Mouse (Mus musculus) liver, embryonic 12.5 days (tissue): Measurements from ENCODE around the gene Hid1. TPM values are rescaled to one million over a fixed set of nuclear protein-coding genes. Genes with fewer than 3 reads are reported as not detected.

Source experiments
- ATAC-seq: fragments of 200-750 bp; cut with Nextera tagmentation; 2 replicates; pipeline ENCODE4 v1.8.0; 2017; ENCODE audit warnings: moderate number of reproducible peaks, mild to moderate bottlenecking, moderate library complexity
- H3K27ac ChIP-seq: fragments of 300-500 bp; sonication (generic); 2 replicates; pipeline ENCODE4 v1.5.1; 2016; ENCODE audit warnings: mild to moderate bottlenecking
- H3K27me3 ChIP-seq: fragments of 300-500 bp; sonication (generic); replicated peaks from 2 replicates; pipeline ENCODE4 v1.6.1; 2016; ENCODE audit warnings: mild to moderate bottlenecking, moderate library complexity
- H3K36me3 ChIP-seq: fragments of 300-500 bp; sonication (generic); 2 replicates; pipeline ENCODE4 v1.6.1; 2016; ENCODE audit warnings: mild to moderate bottlenecking, moderate library complexity
- H3K4me1 ChIP-seq: fragments of 300-500 bp; sonication (generic); 2 replicates; pipeline ENCODE4 v1.6.1; 2016
- H3K4me2 ChIP-seq: fragments of 300-500 bp; sonication (generic); 2 replicates; pipeline ENCODE4 v1.6.1; 2016; ENCODE audit warnings: mild to moderate bottlenecking, moderate library complexity
- H3K4me3 ChIP-seq: fragments of 300-500 bp; sonication (generic); 2 replicates; pipeline ENCODE4 v1.5.1; 2016; ENCODE audit warnings: mild to moderate bottlenecking, moderate library complexity
- H3K9ac ChIP-seq: fragments of 300-500 bp; sonication (generic); 2 replicates; pipeline ENCODE4 v1.6.1; 2016; ENCODE audit warnings: mild to moderate bottlenecking, moderate library complexity
- H3K9me3 ChIP-seq: fragments of 300-500 bp; sonication (generic); replicated peaks from 2 replicates; pipeline ENCODE4 v1.6.1; 2016; ENCODE audit warnings: mild to moderate bottlenecking, moderate library complexity
- WGBS: fragments of 180-500 bp; shearing (Covaris S2); methylation state at CpG from one replicate; pipeline ENCODE4 v1.1.7; 2016; ENCODE audit not compliant: insufficient replicate concordance; 5-methylcytosine and 5-hydroxymethylcytosine counted together
- polyA plus RNA-seq: library from polyadenylated mRNA; unstranded; fragments of >200 nt; fragmentation: Nextera tagmentation; extraction: Ambion mirVana; gene quantifications from 2 replicates; pipeline ENCODE4 v1.2.1, GENCODE M21; 2016

Gene Hid1
- polyA plus RNA-seq, 1 experiment from 2014 or later = 1.8 TPM

- Histone ChIP-seq H3K27ac (no peak overlapping the region), H3K4me3 (no peak overlapping the region), H3K9ac (no peak overlapping the region), H3K36me3 (no peaks in the 10 kb centered on the region), H3K4me2 (no peak overlapping the region), H3K27me3 (peaks cover 95% of the 10 kb centered on the region), H3K4me1 (peaks cover 3% of the 10 kb centered on the region; the same call in 1 of the 2 replicates), H3K9me3 (no peaks in the 10 kb centered on the region)
- no peak for ATAC-seq
- WGBS = 18% methylated on average over 2 of the region's 2 CpGs
Observed at GRCm38 (mm10) chr11:115372737-115373136, 5.2 kb upstream of the Hid1 start.

GRCm38 (mm10) chr11:115372015-115372414 is 4.5 kb upstream of the Hid1 start:
- Histone ChIP-seq H3K4me3 (no peak overlapping the region), H3K9me3 (no peaks in the 10 kb centered on the region), H3K4me2 (no peak overlapping the region), H3K27me3 (peaks cover 98% of the 10 kb centered on the region), H3K4me1 (peaks cover 10% of the 10 kb centered on the region), H3K36me3 (no peaks in the 10 kb centered on the region), H3K27ac (no peak overlapping the region), H3K9ac (no peak overlapping the region)
- no peak for ATAC-seq
- WGBS = 48% methylated on average over 1 of the region's 1 CpGs

- Histone ChIP-seq H3K9me3 (no peaks in the 10 kb centered on the region), H3K27me3 (peaks cover 98% of the 10 kb centered on the region), H3K9ac (no peak overlapping the region), H3K4me3 (no peak overlapping the region), H3K4me2 (no peak overlapping the region), H3K27ac (no peak overlapping the region), H3K36me3 (no peaks in the 10 kb centered on the region), H3K4me1 (peaks cover 14% of the 10 kb centered on the region)
- ATAC-seq = no peak
- WGBS = 60% methylated on average over 8 of the region's 8 CpGs
Observed at GRCm38 (mm10) chr11:115371354-115371753, 3.8 kb upstream of the Hid1 start.

GRCm38 (mm10) chr11:115370368-115370767 is 2.8 kb upstream of the Hid1 start:
- no peak overlapping the region for H3K9ac ChIP-seq
- ATAC-seq = no peak
- H3K27me3 ChIP-seq = peaks cover 98% of the 10 kb centered on the region
- peaks cover 14% of the 10 kb centered on the region for H3K4me1 ChIP-seq
- no peak overlapping the region for H3K4me2 ChIP-seq
- WGBS = 38% methylated on average over 7 of the region's 7 CpGs
- no peaks in the 10 kb centered on the region for H3K9me3 ChIP-seq
- no peak overlapping the region for H3K4me3 ChIP-seq
- H3K36me3 ChIP-seq = no peaks in the 10 kb centered on the region
- H3K27ac ChIP-seq = no peak overlapping the region

GRCm38 (mm10) chr11:115366706-115367394 is 706 bp downstream of the Hid1 start:
- peak overlapping the region; percentile 42 for H3K4me3 ChIP-seq
- WGBS = 8% methylated on average over 28 of the region's 28 CpGs
- peak overlapping the region; percentile 71 for H3K4me2 ChIP-seq
- H3K4me1 ChIP-seq = peaks cover 11% of the 10 kb centered on the region
- no peaks in the 10 kb centered on the region for H3K36me3 ChIP-seq
- H3K9ac ChIP-seq = 0 out of 2 replicates have a peak overlapping the region, but pooled peaks have one; percentile 39
- H3K27me3 ChIP-seq = peaks cover 87% of the 10 kb centered on the region
- no peaks in the 10 kb centered on the region for H3K9me3 ChIP-seq
- ATAC-seq = 0 out of 2 replicates have a peak, but pooled peaks have one; percentile 20
- no peak overlapping the region for H3K27ac ChIP-seq

- ATAC-seq = no peak
- Histone ChIP-seq H3K4me3 (no peak overlapping the region), H3K9me3 (no peaks in the 10 kb centered on the region), H3K27me3 (peaks cover 87% of the 10 kb centered on the region), H3K9ac (no peak overlapping the region), H3K4me2 (no peak overlapping the region), H3K27ac (no peak overlapping the region), H3K4me1 (peaks cover 11% of the 10 kb centered on the region), H3K36me3 (no peaks in the 10 kb centered on the region)
- WGBS = 27% methylated on average over 7 of the region's 7 CpGs
Observed at GRCm38 (mm10) chr11:115366039-115366705, 1.4 kb downstream of the Hid1 start.

- H3K27me3 ChIP-seq = peaks cover 74% of the 10 kb centered on the region
- 81% methylated on average over 3 of the region's 3 CpGs for WGBS
- H3K9ac ChIP-seq = no peak overlapping the region
Observed at GRCm38 (mm10) chr11:115364136-115364535, 3.4 kb downstream of the Hid1 start.

GRCm38 (mm10) chr11:115359726-115360125 is 7.8 kb downstream of the Hid1 start:
- no peak overlapping the region for H3K27ac ChIP-seq
- no peaks in the 10 kb centered on the region for H3K9me3 ChIP-seq
- H3K9ac ChIP-seq = no peak overlapping the region
- H3K4me2 ChIP-seq = no peak overlapping the region
- H3K27me3 ChIP-seq = peaks cover 65% of the 10 kb centered on the region
- 0 out of 2 replicates have a peak, but pooled peaks cover 4% of the 10 kb centered on the region for H3K4me1 ChIP-seq
- ATAC-seq = 0 out of 2 replicates have a peak, but pooled peaks have one; percentile 3
- H3K4me3 ChIP-seq = no peak overlapping the region
- no peaks in the 10 kb centered on the region for H3K36me3 ChIP-seq
- WGBS = 53% methylated on average over 6 of the region's 6 CpGs

More at GRCm38 (mm10) chr11:115364136-115364535, 3.4 kb downstream of the Hid1 start:
- Histone ChIP-seq H3K4me1 (peaks cover 11% of the 10 kb centered on the region), H3K4me2 (no peak overlapping the region), H3K9me3 (no peaks in the 10 kb centered on the region), H3K27ac (no peak overlapping the region), H3K36me3 (no peaks in the 10 kb centered on the region), H3K4me3 (no peak overlapping the region)
- ATAC-seq = no peak

GRCm38 (mm10) chr11:115359293-115359692 is 8.3 kb downstream of the Hid1 start:
- no peak overlapping the region for H3K4me3 ChIP-seq
- no peak overlapping the region for H3K9ac ChIP-seq
- H3K27me3 ChIP-seq = peaks cover 65% of the 10 kb centered on the region
- no peak overlapping the region for H3K4me2 ChIP-seq
- 0 out of 2 replicates have a peak, but pooled peaks have one; percentile 25 for ATAC-seq
- no peaks in the 10 kb centered on the region for H3K9me3 ChIP-seq
- no peak overlapping the region for H3K27ac ChIP-seq
- 48% methylated on average over 3 of the region's 3 CpGs for WGBS
- no peaks in the 10 kb centered on the region for H3K36me3 ChIP-seq
- H3K4me1 ChIP-seq = 0 out of 2 replicates have a peak, but pooled peaks cover 4% of the 10 kb centered on the region

GRCm38 (mm10) chr11:115358468-115358867 is 9.1 kb downstream of the Hid1 start:
- no peak overlapping the region for H3K4me3 ChIP-seq
- H3K4me1 ChIP-seq = 0 out of 2 replicates have a peak, but pooled peaks cover 4% of the 10 kb centered on the region
- H3K36me3 ChIP-seq = no peaks in the 10 kb centered on the region
- 13% methylated on average over 5 of the region's 5 CpGs for WGBS
- H3K27me3 ChIP-seq = peaks cover 59% of the 10 kb centered on the region
- H3K9me3 ChIP-seq = no peaks in the 10 kb centered on the region
- no peak overlapping the region for H3K27ac ChIP-seq
- no peak overlapping the region for H3K4me2 ChIP-seq
- H3K9ac ChIP-seq = no peak overlapping the region
- ATAC-seq = no peak

GRCm38 (mm10) chr11:115354183-115354582 is 13.4 kb downstream of the Hid1 start:
- Histone ChIP-seq H3K4me2 (no peak overlapping the region), H3K36me3 (no peaks in the 10 kb centered on the region), H3K4me1 (peaks cover 5% of the 10 kb centered on the region; the same call in 1 of the 2 replicates), H3K9me3 (no peaks in the 10 kb centered on the region), H3K27me3 (peaks cover 80% of the 10 kb centered on the region), H3K4me3 (no peak overlapping the region), H3K27ac (no peak overlapping the region), H3K9ac (no peak overlapping the region)
- ATAC-seq = no peak
- WGBS = 4% methylated on average over 8 of the region's 8 CpGs

GRCm38 (mm10) chr11:115353375-115353774 is 14.2 kb downstream of the Hid1 start:
- no peak overlapping the region for H3K4me2 ChIP-seq
- no peak overlapping the region for H3K4me3 ChIP-seq
- no peaks in the 10 kb centered on the region for H3K9me3 ChIP-seq
- H3K36me3 ChIP-seq = no peaks in the 10 kb centered on the region
- peaks cover 82% of the 10 kb centered on the region for H3K27me3 ChIP-seq
- no peak overlapping the region for H3K27ac ChIP-seq
- no peak for ATAC-seq
- WGBS = 74% methylated on average over 5 of the region's 5 CpGs
- peaks cover 9% of the 10 kb centered on the region for H3K4me1 ChIP-seq
- no peak overlapping the region for H3K9ac ChIP-seq
